Mouse (Mus musculus) spleen, embryonic (tissue): ENCODE measurements around the gene Tenm2.

Source experiments
- CTCF ChIA-PET: fragments of 350-600 bp; sonication (Branson Sonifier 250); formaldehyde crosslinking; loops from one replicate; lab custom pipeline; 2022; lab: Charles Lee

The Tenm2 gene

DNA sequence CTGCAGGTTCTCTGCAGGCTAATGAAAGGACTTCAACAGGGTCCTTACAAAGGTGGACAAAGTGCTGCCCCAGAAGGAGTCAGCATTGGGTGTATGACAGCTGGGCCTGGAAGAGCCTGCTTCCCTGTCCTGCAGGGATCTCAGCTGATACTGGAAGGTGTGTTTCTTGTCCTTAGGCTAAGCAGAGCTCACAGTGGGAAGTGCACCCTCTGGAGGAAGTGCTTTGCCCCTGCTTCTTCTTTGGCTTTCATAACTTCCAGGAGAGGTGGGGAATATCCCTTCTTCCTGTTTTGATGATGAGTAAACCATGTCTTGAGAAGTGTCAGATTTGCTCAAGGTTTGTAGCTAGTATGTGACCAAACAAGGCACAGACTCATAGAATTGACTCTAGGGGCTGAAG lies 1240.5 kb downstream of the Tenm2 start:
- CTCF ChIA-PET, result no interaction called here

DNA sequence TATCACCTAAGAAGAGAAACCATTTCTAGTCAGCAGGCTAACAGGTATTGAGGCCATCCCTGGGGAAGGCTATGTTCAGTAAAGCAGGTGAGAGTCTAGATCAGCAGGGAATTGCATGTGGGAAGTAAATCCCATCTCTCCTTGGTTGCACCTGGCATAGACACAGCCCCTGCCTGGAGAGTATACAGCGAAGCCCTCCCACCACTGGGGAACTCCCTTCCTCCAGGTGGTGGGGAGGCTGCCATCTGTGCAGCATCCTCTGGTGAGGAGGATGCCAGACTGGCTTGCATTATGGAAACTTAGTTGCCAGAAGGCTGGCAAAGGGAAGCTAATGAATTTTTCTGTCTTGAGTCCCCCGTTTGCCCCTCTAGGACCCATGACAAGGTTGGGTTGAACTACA lies 1243.9 kb downstream of the Tenm2 start:
- CTCF ChIA-PET, result no interaction called here

DNA sequence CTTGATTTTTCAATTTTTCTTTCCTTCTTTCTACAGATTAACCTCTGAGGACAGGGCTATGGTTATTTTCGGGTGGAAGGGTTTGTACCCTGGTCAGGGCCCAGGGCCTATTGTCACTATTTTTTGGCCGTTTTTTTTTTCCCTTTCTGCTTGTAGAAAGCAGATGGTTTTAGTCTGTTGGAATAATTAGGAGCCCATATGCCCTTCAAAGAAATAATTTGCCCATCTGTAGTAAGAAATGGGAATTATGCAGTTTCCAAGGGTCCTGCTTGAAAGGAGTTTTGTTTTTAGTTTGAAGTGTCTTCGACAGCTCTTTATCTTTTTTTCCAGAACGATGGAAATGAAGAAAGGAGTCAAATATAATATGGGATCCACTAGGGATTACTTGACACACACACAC lies 1245.8 kb downstream of the Tenm2 start:
- CTCF ChIA-PET, result no interaction called here

DNA sequence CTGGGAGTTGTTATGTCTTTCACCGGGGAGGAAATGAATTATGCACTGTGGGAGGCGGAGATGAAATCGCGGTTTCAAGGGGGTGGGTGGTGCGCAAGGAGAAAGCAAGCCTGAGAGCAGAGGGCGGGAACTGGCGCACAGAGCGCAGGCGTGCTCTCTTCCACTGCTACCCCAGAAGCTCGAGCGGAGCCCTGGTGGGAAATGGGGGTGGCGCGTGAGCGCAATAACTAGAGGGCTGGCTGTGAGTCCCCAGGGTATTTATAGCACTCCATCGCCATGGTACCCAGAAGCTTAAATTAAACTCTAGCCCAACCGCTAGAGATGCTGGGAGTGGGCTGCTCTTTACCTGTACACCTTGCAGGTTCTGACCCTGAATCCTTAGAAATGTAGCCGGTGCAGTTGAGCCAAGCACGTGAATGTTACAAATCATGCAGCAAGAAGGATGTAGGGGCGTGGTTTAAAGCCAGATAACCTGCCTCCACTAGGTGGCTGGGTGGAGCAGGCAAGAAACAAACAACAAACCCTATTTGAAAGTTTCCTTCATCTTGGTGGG lies 1249.8 kb downstream of the Tenm2 start:
- CTCF ChIA-PET, result no interaction called here

DNA sequence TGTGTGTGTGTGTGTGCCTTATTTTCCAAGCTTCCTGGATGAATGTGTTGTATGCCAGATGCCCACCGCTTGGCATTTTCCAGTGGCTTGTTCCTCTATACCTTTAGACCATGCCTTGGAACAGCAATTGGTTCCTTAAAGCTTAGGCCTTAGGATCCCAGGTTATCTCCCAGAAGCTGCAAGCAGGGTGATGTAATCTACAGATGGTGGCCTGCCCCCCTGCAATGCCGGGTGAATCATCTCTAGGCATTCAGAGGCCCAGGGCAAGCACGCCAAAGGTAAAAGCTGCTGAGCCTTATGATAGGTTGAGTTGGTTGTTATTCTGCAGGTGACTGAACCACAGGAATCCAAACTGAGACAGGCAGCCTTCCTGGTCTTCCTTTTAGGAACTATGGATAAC lies 1253.0 kb downstream of the Tenm2 start:
- CTCF ChIA-PET, result no interaction called here

DNA sequence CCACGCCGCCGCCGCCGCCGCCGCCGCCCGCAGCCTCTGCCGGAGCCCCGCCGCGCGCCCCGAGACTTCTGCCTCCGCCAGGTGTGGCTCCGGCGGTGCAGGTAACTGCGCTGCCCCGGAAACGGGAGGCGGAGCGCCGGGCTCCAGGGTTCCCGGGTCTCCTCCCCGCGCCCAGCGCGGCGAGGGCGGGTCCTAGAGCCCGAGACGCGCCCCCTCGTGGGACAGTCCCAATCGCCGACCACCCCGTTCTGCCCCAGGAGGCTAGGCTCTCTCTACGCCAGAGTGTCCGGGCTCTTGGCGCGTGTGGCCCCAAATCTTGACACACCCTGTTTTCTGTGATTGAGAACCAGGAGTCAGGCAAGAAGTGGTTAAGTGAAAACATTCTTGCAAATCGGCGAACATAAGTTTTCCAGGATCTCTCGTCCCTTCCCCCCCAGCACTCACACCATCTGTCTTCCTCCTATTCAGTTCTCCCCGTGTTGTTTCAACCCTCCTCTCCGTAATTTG lies 1255.3 kb downstream of the Tenm2 start, which contains the start of gene Wwc1:
Wwc1 (minus strand) TSS at position 117 of the 507 bp plus-strand sequence.
- CTCF ChIA-PET, result no interaction called here

DNA sequence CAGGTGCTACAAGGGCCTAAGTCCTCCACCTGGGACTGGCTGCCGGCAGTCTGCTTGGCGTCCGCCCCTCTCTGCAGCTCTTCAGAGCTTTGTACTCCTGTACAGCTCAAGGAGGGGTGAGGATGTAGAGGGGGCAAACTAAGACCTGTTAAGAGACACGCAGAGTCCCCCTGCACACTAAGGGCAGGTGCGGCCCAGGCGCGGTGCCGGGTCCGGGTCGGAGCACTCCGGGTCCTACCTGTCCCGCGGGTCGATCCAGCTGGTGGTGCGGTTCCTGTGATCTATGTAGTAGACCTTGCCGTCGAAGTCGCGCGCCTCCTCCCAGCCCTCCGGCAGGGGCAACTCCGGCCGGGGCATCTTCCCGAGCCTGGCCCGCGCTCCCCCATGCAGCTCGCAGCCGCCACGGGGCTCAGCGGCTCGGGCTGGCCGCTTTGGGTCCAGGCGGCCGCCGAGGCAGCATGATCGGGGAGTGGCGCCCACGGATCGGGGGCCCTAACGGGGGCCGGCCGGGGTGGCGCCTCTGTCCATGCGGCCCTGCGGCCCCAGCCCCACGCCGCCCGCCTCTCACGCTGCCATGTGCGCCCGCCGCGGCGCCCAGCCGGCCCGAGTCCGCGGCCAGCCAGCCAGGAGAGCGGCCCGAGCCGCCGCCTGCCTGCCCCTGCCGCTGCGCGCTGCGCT lies 1255.9 kb downstream of the Tenm2 start:
- CTCF ChIA-PET, result no interaction called here

DNA sequence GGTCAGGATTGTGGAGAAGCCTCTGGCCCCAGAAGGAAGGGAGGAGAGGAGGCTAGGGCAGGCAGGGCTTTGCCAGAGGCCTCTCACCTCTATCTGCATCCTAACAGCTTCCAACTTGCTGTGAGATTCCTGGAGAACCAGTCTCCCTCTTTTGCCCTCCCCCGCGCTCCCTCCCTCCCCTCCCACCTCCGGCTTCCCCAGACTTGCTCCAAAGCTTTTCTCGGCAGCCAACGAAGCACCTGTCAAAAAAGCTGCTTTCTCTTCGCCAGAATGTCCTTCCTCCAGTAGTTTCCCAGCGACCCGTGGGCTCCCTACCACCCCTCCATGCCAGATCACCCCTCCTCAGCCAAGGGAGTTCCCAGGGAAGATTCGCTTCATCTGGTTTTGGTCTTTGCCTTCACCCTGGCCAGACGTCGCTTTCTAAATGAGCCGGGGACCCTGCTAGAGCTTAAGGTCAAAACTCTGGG lies 1256.5 kb downstream of the Tenm2 start:
- CTCF ChIA-PET, result no interaction called here

DNA sequence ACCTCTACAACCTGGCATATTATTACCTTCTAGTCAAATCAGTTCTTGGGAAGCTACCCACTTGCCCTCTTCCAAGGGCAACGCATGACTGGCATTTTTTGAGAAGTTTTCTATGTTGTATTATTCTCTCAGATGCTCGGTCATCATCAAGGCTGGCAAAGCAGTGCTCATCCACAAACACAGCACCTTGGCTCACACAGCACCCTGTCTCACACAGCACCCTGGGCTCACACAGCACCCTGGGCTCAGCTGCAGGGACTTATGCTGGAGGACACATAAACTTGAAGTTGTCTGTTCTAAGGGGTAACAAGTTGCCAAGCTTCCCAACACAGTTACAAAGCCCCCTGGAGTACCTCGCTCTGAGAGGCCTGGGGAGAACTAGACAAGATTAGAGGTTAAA lies 1258.0 kb downstream of the Tenm2 start:
- CTCF ChIA-PET, result no interaction called here

DNA sequence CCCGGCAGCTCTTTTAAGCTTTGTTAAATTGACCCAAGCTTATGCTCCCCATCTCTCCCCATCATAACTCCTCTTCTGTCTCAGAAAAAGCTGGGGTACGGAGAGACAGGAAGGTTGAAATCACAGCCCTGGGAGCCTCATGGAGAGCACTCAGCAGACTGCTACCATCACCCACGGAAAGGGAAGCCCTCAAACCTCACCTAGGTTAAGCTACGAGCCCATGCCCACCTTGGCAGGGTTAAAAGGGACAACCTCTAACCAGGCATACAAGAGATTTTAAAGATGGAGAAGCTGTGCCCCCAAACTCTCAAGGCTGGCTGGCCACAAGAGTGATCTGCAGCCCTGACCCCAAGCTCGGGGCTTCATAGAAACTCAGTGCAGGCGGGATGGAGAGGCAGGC lies 1258.7 kb downstream of the Tenm2 start:
- CTCF ChIA-PET, result no interaction called here

DNA sequence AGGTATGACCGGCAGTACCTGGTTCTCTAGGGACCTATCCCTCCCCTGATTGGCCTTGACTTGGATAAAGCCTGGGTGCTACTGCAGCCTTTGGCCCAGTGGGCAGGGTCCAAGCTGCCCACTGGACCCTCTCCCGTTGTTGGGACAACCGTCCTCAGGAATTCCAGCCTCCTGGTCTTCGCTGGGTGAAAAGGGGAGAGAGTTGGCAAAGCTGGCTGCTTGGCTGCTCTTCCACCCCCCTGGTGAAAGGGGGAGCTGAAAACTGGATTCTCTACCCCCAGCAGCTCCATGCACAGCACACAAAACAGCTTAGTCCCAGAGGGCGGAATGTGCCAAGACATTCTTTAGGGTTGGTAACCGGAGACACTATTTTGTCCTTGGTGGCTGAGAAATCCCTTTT lies 1259.3 kb downstream of the Tenm2 start:
- CTCF ChIA-PET, result no interaction called here

DNA sequence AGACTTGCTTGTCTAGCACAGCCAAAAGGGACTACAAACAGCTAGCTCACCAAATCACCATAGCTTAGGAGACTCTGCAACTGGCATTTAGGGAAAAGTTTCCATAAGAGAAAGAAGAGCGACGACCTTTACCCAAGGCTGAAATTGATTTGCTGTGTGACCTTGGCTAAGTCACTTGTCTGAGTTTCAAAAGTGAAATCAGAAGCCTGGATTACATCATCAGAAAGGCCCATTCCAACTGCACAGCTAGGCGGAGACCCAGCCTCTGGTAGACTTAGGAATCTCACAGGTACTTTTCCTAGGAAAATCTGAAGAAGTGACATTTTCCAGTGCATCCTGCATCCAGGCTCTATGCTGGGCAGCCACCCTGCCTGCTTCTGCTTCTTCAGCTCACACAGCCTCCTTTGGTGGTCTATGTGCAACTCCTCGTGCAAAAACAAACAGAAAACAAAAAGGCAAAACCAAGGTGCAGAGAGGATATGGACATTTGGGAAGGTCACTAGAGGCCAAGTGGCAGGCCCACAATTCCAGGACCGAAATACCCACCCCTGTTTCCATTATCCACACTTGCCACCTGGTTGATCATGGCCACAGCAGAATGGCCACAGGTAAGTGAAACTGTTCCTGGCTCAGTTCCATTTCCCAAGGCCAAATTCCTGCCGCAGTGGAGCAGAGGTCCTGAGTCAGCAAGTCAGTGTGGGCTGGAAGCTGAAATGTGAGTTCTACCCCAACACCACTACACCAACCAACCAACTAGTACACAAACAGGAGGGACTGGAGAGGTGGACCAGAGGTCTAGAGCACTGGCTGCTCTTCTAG lies 1260.9 kb downstream of the Tenm2 start:
- CTCF ChIA-PET, result no interaction called here

DNA sequence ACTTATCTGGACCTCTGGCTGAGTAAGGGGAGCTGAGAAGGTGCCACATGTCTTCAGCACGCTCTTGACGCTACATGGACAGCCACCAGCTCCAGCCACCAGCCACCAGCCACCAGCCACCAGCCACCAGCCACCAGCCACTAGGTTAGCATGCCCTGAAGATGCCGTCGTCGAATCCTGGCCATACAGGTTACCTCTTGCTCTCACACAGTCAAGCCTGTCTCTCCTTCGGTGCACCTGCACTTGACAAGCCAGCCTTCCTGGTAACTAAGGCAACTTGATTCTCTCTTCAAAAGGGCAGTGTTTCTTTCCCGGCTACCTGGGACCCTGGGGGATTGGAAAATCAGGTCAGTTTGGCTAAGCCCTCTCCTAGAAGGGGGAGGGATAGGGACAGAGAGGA lies 1262.6 kb downstream of the Tenm2 start:
- CTCF ChIA-PET, result no interaction called here

DNA sequence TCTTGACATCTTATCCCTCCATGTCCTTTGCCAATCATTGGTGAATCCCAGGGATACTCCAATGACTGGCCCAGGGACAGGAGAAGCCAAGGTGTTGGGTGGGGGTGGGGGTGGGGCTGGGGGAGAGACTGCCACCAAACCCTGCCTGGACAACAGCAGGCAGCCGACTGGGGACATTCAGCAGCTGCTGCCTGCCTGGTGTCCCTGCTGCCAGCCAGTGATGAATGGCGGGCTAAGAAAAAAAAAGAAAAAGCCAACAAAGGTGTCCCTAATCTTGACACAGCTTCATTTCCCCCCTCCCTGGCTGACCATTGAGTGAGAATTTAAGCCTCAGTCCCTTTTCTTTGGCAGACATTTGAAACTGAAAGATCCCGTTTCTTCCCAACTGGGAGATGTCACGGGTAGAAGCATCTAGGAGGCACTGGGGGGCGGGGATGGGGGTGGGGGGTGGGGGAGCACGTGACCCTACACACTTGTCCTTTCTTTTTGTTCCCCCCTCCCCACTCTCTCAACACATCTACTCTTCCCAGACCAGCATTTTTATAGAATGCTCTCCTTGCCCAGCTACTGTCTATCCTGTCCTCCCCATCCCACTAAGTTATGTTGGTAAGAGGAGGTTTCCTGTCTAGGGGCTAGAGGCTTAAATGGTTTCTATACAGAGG lies 1263.4 kb downstream of the Tenm2 start:
- CTCF ChIA-PET, result no interaction called here

DNA sequence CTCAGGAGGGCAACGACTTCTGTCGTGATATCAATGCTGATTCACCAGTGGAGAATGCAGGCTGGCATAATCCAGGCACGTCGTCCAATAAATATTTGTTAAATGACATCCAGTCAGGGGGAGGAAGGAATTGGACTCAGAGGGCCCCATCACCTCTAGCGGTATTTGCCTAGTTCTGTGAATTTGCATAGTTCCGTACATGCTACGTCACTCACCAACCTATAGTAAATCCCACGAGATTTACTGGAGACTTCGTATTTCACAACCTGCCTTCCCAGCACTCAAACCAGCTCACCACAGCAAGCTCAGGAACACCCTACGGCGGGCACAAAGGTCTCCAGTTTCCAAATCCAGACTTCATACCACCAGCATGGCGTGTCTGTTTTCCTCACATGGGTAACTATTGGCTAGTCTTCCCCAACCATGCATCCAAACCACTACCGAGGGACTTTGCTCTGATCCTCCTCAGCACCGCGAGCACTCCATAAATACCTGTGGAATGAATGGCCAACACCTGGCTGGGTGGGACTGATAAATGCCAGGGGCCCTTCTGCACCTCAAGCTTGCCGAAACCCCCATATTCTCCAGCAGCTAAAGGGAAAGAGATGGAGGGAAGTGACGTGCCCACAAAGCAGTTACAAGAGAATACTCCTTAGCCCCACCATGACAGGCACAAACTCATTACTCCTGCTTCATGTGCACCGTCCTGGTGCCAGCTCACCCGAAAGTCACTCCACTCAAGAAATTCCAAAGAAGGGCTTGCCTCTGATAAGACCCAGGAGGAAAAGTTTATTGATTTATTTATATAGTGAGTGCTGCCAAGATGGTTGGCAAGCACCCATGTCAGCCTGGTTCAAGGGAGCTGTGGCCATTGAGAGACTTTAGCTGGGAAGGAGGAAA lies 1264.7 kb downstream of the Tenm2 start:
- CTCF ChIA-PET, result no interaction called here

DNA sequence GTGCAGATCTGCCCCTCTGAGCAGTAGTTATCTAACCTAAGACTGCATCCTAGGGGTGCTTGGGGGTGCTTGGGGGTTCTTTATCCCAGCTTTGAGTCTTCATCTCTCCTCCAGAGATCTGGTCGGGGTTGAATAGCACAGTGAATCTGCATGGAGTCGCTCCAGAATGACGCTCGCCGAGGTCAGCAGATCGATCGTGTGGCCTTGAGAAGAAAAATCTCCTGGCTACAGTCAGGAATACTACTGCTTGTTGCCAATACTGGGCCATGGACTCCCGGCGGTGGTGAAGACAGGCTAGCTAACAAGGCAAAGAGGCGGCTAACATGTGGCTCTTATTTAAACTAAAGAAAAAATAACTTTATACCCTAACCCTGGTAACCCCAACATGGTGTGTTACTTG lies 1267.5 kb downstream of the Tenm2 start:
- CTCF ChIA-PET, result no interaction called here

DNA sequence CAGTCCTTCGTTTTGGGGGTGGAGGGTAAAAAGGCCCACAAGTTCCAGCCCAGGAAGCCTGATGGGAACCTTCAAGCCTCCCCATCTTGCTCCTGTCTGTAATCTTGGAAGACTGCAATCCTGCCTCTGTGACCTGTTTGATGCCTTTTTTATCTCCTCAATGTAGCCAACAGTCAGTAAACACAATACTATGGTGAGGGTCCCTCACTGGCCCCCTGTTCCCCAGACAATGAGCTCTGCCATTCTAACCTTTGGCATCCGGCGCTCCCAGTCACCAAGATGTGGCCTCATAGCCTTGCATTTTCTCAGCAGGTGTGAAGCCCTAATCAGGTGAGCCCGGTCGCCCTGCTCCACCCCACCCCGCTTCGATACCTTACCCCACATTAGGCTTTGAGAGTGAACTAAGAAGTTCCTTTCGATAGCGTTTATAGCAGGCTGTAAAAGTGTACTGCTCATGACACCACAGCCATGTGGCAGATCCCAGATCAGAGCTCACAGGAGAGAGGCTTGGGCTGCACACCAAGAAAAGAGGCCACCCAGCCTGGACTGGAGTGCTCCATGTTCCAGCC lies 1271.7 kb downstream of the Tenm2 start:
- CTCF ChIA-PET, result no interaction called here

DNA sequence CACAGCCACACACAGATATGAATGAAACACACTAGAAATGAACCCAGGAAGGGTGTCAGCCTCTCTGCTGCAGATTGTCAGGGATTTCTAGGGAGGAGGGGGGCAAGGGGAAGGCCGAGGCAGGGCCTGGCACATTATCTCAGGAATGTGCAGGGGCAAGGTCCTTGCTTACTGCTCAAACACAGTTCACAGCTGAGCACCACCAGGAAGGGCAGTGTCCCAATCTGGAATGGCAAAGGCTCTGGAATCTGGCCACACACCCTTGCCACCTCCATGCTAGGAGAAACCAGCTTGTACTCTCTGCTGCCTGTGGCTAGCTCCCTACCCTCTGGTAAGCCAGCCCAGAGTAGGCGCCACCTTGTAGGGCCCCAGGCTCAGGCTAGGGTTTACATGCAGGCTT lies 1272.2 kb downstream of the Tenm2 start:
- CTCF ChIA-PET, result no interaction called here

DNA sequence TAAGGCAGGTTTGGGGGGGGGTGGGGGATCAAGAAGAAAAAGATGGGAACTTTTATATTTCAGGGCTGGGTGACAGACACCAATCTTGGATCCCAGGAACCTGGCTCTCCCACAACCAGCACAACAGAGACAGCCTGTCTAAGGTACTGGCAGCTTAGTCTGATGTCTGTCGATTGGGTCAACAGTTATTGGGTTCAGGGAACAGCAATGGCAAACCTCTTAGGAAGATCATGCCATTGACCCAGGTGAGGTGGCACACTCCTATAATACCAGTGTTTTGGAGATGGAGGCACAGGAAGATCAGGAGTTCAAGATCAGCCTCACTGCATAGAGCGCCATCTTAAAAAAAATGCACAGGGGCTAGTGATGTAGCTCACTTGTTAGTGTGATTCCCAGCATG lies 1273.3 kb downstream of the Tenm2 start:
- CTCF ChIA-PET, result no interaction called here

DNA sequence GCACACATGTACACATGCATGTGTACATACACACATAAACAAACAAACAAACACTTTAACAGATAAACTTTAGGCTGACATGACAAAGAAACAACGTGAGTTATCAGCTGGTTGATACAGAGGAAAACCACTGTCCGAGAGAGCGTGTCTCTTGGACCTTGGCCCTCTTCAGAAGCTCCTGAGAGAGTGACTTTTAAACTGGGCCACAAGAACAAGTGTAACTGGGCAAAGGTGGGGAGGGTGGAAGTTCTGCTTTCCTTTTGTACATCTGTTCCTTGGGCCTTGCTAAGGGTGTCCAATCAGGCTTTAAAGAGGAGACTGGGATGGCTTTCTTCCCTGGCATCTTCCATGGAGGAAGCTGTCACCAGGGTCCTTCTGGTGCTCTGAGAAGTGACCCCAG lies 1276.5 kb downstream of the Tenm2 start:
- CTCF ChIA-PET, result no interaction called here
